Mouse (Mus musculus) ES-E14 (cell line): Measurements from ENCODE around the gene Mars2. TPM values are rescaled to one million over a fixed set of nuclear protein-coding genes. Genes with fewer than 3 reads are reported as not detected.

Experiments
- DNase-seq: peaks from one replicate; pipeline ENCODE4 v3.0.0-alpha.2; 2013; ENCODE audit warnings: low read depth, low spot score
- H3K27ac ChIP-seq: 2 replicates; pipeline ENCODE4 v1.5.1; 2012; ENCODE audit warnings: low read depth, mild to moderate bottlenecking, low read length, moderate library complexity, mixed read lengths; ENCODE audit not compliant: poor library complexity, insufficient read depth, severe bottlenecking
- H3K36me3 ChIP-seq: 2 replicates; pipeline ENCODE4 v1.6.1; 2012; ENCODE audit warnings: mild to moderate bottlenecking, low read length, moderate library complexity, mixed read lengths; ENCODE audit not compliant: control insufficient read depth, poor library complexity, insufficient read depth, severe bottlenecking
- H3K4me1 ChIP-seq, 2 experiments: fragments of 150-350 bp in 1 of 2; sonication (generic) in 1 of 2; 2 replicates each; pipeline ENCODE4 v1.6.1; 2012; ENCODE audit warnings: low read length in 2 of 2, mild to moderate bottlenecking in 1 of 2, mixed read lengths in 1 of 2; ENCODE audit not compliant: control insufficient read depth in 2 of 2, insufficient read depth in 2 of 2, poor library complexity in 1 of 2
- H3K4me3 ChIP-seq, 2 experiments: fragments of 150-350 bp in 1 of 2; sonication (generic) in 1 of 2; 2 replicates each; pipeline ENCODE4 v1.5.1; 2012; ENCODE audit warnings: low read length in 2 of 2, low read depth in 1 of 2, mild to moderate bottlenecking in 1 of 2, mixed read lengths in 1 of 2; ENCODE audit not compliant: insufficient read depth in 1 of 2, poor library complexity in 1 of 2, severe bottlenecking in 1 of 2
- H3K9ac ChIP-seq: 2 replicates; pipeline ENCODE4 v1.6.1; 2012; ENCODE audit warnings: low read depth, mild to moderate bottlenecking, low read length, mixed read lengths; ENCODE audit not compliant: poor library complexity, insufficient read depth, severe bottlenecking
- H3K9me3 ChIP-seq: fragments of 150-350 bp; sonication (generic); 2 replicates; pipeline ENCODE4 v1.6.1; 2012; ENCODE audit warnings: low read depth, mild to moderate bottlenecking, low read length; ENCODE audit not compliant: control insufficient read depth, insufficient read depth
- CHD2 ChIP-seq: IDR thresholded peaks from 2 replicates; pipeline ENCODE4 v1.6.1; 2014; ENCODE audit warnings: mild to moderate bottlenecking, low read depth, low read length, inconsistent platforms
- HCFC1 ChIP-seq: IDR thresholded peaks from 2 replicates; pipeline ENCODE4 v1.6.1; 2012; ENCODE audit warnings: low read length, inconsistent platforms, borderline replicate concordance; ENCODE audit not compliant: insufficient read depth
- MAFK ChIP-seq: IDR thresholded peaks from 2 replicates; pipeline ENCODE4 v1.6.1; 2014; ENCODE audit warnings: mild to moderate bottlenecking, low read depth, low read length, inconsistent platforms; ENCODE audit not compliant: insufficient read depth
- ZC3H11A ChIP-seq: IDR thresholded peaks from 2 replicates; pipeline ENCODE4 v1.6.1; 2012; ENCODE audit warnings: low read depth, mild to moderate bottlenecking, inconsistent platforms, low read length, borderline replicate concordance
- ZNF384 ChIP-seq: IDR thresholded peaks from 2 replicates; pipeline ENCODE4 v1.6.1; 2012; ENCODE audit warnings: low read depth, low read length, inconsistent platforms
- in situ Hi-C, 2 experiments: fragments of 600-800 bp; cut with MboI; formaldehyde crosslinking; loops; one replicate each; pipeline ENCODE4 v1.15.1; 2025; ENCODE audit warnings: low sequenced_read_pairs in 2 of 2, inconsistent platforms in 1 of 2; ENCODE audit not compliant: unreplicated experiment in 2 of 2
- total RNA-seq: library from RNA; depleted of rRNA; stranded (reverse); fragments of 300-350 nt; gene quantifications from 2 replicates; pipeline ENCODE4 v1.2.3, GENCODE M21; 2012

The Mars2 gene
- total RNA-seq, 1 experiment = 9.9 TPM

DNA sequence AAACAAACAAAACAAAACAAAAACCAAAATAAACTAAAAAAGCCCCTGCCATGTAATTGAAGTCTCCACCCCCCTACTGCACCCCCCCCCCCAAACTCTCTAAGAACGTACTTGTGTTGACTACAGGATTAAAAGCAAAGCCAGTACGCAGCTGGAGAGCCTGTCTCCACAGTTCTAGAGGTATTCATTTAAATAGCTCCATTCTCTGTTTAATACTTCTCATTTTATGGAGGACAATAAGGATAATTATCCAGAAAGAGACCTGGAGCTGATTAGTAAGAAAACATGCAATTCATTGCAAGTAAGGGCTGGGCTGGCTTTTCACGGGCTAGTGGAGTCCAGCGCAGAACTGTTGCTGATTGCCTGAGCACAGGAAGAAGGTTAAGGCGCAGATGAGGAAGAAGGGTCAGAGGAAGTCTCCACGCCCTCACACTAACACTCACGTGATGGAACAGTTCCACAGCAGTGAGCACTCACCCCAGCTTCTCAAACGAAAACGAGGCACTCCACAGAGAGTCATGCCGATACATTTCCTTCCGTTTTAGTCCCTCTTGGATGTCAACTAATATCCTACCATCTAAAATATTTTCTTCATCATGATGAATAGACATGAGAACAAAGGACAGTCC lies 21.7 kb upstream of the Mars2 start:
- DNase-seq = no peak
- Histone ChIP-seq H3K9me3 (no peaks in the 10 kb centered on the region), H3K36me3 (no peaks in the 10 kb centered on the region), H3K27ac (no peak overlapping the region), H3K4me1 (peaks cover 0 to 17% of the 10 kb centered on the region in 2 experiments; a peak in 2 of 4 replicates), H3K9ac (no peak overlapping the region), H3K4me3 (no peak overlapping the region)
- in situ Hi-C loops = no loop called here
- TF ChIP-seq ZNF384 (no peak), MAFK (no peak), ZC3H11A (no peak), HCFC1 (no peak), CHD2 (no peak)

DNA sequence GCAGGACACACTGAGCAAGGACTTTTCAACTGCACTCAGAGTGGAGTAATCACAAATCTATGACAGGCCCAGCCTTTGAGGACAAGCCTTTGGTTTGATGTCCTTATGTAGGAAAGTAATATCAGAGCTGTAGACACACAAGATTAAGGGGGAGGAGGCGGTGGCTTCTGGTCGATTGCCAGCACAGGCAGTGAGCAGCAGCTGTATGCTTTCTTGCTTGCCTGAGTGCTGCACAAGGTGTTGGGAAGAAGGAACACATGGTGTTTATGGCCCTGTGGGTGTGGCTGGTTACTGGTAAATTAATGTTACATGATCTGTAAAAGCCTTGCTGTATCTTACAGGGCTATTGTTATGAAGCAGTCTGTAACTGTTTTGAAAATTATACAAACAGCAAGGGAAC lies 19.8 kb upstream of the Mars2 start:
- no peak for DNase-seq
- Histone ChIP-seq H3K4me3 (no peak overlapping the region), H3K27ac (no peak overlapping the region), H3K36me3 (no peaks in the 10 kb centered on the region), H3K9ac (no peak overlapping the region), H3K9me3 (no peaks in the 10 kb centered on the region), H3K4me1 (peaks cover 0 to 8% of the 10 kb centered on the region in 2 experiments; a peak in 2 of 4 replicates)
- TF ChIP-seq CHD2 = no peak
- no peak for TF ChIP-seq MAFK
- no peak for TF ChIP-seq ZC3H11A
- TF ChIP-seq HCFC1 = no peak
- no peak for TF ChIP-seq ZNF384
- in situ Hi-C loops = no loop called here

DNA sequence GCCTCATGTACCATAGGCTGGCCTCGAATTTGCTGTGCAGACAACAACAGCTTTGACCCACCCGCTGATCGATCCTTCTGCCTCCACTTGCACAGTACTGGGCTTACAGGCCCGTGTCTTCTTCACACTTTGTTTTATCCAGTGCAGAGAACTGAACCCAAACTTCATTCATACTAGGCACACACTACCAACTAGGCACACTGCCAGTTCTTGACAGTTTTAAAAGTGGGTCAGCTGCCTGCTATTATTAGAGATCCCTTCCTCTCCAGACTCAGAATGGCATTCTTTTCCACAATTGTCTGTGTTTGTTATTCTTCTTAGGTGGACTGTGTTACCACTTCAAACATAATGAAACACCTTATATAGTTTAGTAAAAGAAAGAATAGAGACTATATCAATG lies 15.6 kb upstream of the Mars2 start:
- no peak overlapping the region for H3K27ac ChIP-seq
- no peak for DNase-seq
- in situ Hi-C loops = no loop called here

DNA sequence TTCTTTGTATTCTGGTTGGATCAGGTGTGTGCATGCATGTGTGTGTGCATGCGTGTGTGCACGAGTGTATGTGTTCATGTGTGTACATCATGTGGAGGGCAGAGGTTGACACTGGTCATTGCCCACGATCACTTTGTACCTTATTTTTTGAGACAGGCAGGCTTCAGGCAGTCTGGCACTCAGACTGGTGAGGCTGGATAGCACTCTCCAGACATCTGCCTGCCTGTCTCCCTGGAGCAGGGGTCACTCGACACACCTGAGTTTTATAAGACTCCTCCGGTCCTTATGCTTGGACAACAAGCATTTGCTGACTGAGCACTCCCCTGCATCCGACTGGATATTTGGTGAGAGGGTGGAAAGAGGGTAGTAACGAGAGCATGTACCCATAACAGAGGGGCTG lies 14.0 kb upstream of the Mars2 start:
- Histone ChIP-seq H3K4me1 (peaks cover 0 to 3% of the 10 kb centered on the region in 2 experiments; a peak in 2 of 4 replicates), H3K36me3 (no peaks in the 10 kb centered on the region), H3K9ac (no peak overlapping the region), H3K27ac (no peak overlapping the region), H3K9me3 (no peaks in the 10 kb centered on the region), H3K4me3 (no peak overlapping the region)
- DNase-seq = no peak
- TF ChIP-seq ZC3H11A (no peak), MAFK (no peak), HCFC1 (no peak), CHD2 (no peak), ZNF384 (no peak)
- in situ Hi-C loops = no loop called here

More for the DNA sequence above, 15.6 kb upstream of the Mars2 start:
- Histone ChIP-seq H3K4me1 (peaks cover 0 to 2% of the 10 kb centered on the region in 2 experiments; a peak in 1 of 4 replicates), H3K9ac (no peak overlapping the region), H3K36me3 (no peaks in the 10 kb centered on the region), H3K9me3 (no peaks in the 10 kb centered on the region), H3K4me3 (no peak overlapping the region)
- TF ChIP-seq MAFK = no peak
- TF ChIP-seq ZC3H11A = no peak
- TF ChIP-seq HCFC1 = no peak
- TF ChIP-seq CHD2 = no peak
- TF ChIP-seq ZNF384 = no peak
